Mouse (Mus musculus): ENCODE data around the gene Dram2. TPM values are rescaled to one million over a fixed set of nuclear protein-coding genes. Genes with fewer than 3 reads are reported as not detected.

The Dram2 gene
- 117 and 127 TPM in 2 replicates for polyA plus RNA-seq (2012; rRNA removed)

GRCm38 (mm10) chr3:106547171-106547923 is at the start of gene Dram2, which contains the start of gene Cept1:
Gene Dram2 (plus strand): TSS chr3:106547798.
Gene Cept1 (minus strand): TSS chr3:106547802.
- Histone ChIP-seq H3K36me3 (ENCODE audit: control insufficient read depth, insufficient read depth, low read length) (no peaks in the 10 kb centered on the region), H3K4me3 (ENCODE audit: insufficient read depth, low read depth, low read length) (peak within 1 kb of the TSS; percentile 80), H3K27ac (ENCODE audit: insufficient read depth, low read depth, low read length) (peak within 1 kb of the TSS; percentile 93), H3K27me3 (replicated peaks; ENCODE audit: control insufficient read depth, insufficient read depth, low read length) (no peaks in the 10 kb centered on the region), H3K4me1 (ENCODE audit: control insufficient read depth, insufficient read depth, low read length) (no peaks in the 10 kb centered on the region; the same call in 1 of the 2 replicates)
- WGBS: under 1% methylated on average over 63 of the region's 63 CpGs
- TF ChIP-seq POLR2A (IDR thresholded peaks at IDR 0.05; ENCODE audit: low read depth, low read length): no peak
- no peak for TF ChIP-seq CTCF (conservative IDR thresholded peaks at IDR 0.05; ENCODE audit: insufficient read depth, insufficient read length, low read depth, low read length)
- peak; percentile 97 for DNase-seq

- H3K36me3 ChIP-seq (ENCODE audit: control insufficient read depth, insufficient read depth, low read length): peaks cover 2% of the 10 kb centered on the region; the same call in 1 of the 2 replicates
- H3K4me3 ChIP-seq (ENCODE audit: insufficient read depth, low read depth, low read length): no peak overlapping the region
- no peak for DNase-seq
- WGBS: 72% methylated on average over 2 of the region's 2 CpGs
- TF ChIP-seq CTCF (conservative IDR thresholded peaks at IDR 0.05; ENCODE audit: insufficient read depth, insufficient read length, low read depth, low read length): no peak
- no peak overlapping the region for H3K27ac ChIP-seq (ENCODE audit: insufficient read depth, low read depth, low read length)
- H3K27me3 ChIP-seq (replicated peaks; ENCODE audit: control insufficient read depth, insufficient read depth, low read length): no peaks in the 10 kb centered on the region
- H3K4me1 ChIP-seq (ENCODE audit: control insufficient read depth, insufficient read depth, low read length): no peaks in the 10 kb centered on the region; the same call in 1 of the 2 replicates
Observed at GRCm38 (mm10) chr3:106500510-106500909, 47.1 kb upstream of the Dram2 start.

GRCm38 (mm10) chr3:106502892-106503291 is 44.7 kb upstream of the Dram2 start:
- no peaks in the 10 kb centered on the region for H3K27me3 ChIP-seq (replicated peaks; ENCODE audit: control insufficient read depth, insufficient read depth, low read length)
- peaks cover 2% of the 10 kb centered on the region; the same call in 1 of the 2 replicates for H3K36me3 ChIP-seq (ENCODE audit: control insufficient read depth, insufficient read depth, low read length)
- 86% methylated on average over 2 of the region's 2 CpGs for WGBS
- H3K4me1 ChIP-seq (ENCODE audit: control insufficient read depth, insufficient read depth, low read length): no peaks in the 10 kb centered on the region
- TF ChIP-seq CTCF (conservative IDR thresholded peaks at IDR 0.05; ENCODE audit: insufficient read depth, insufficient read length, low read depth, low read length): no peak
- no peak for TF ChIP-seq POLR2A (IDR thresholded peaks at IDR 0.05; ENCODE audit: low read depth, low read length)
- no peak overlapping the region for H3K27ac ChIP-seq (ENCODE audit: insufficient read depth, low read depth, low read length)
- DNase-seq: no peak
- H3K4me3 ChIP-seq (ENCODE audit: insufficient read depth, low read depth, low read length): no peak overlapping the region

DNA sequence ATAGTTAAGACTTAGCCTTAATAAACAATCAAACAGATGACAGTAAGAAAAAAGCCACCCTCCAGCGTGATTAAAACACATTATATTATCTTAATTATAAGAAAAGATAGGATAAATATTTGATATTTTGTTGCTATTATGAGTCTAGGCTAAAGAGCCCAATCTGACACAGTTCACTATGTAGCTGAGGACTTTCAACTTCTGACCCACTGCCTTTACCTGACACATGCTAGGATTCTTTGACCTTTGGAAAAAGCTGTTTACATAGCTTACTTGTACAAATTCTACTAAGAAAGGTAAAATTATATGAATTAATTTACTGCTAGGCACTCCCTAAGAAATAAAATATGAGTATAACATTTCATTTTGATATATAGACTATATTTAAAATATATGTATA is 36.9 kb upstream of the Dram2 start:
- WGBS: 93% methylated on average over 1 of the region's 1 CpGs
- H3K36me3 ChIP-seq (ENCODE audit: control insufficient read depth, insufficient read depth, low read length): no peaks in the 10 kb centered on the region
- H3K4me1 ChIP-seq (ENCODE audit: control insufficient read depth, insufficient read depth, low read length): no peaks in the 10 kb centered on the region
- H3K27ac ChIP-seq (ENCODE audit: insufficient read depth, low read depth, low read length): no peak overlapping the region
- no peak for TF ChIP-seq POLR2A (IDR thresholded peaks at IDR 0.05; ENCODE audit: low read depth, low read length)
- no peak for TF ChIP-seq CTCF (conservative IDR thresholded peaks at IDR 0.05; ENCODE audit: insufficient read depth, insufficient read length, low read depth, low read length)
- no peak for DNase-seq
- H3K27me3 ChIP-seq (replicated peaks; ENCODE audit: control insufficient read depth, insufficient read depth, low read length): no peaks in the 10 kb centered on the region
- H3K4me3 ChIP-seq (ENCODE audit: insufficient read depth, low read depth, low read length): no peak overlapping the region

DNA sequence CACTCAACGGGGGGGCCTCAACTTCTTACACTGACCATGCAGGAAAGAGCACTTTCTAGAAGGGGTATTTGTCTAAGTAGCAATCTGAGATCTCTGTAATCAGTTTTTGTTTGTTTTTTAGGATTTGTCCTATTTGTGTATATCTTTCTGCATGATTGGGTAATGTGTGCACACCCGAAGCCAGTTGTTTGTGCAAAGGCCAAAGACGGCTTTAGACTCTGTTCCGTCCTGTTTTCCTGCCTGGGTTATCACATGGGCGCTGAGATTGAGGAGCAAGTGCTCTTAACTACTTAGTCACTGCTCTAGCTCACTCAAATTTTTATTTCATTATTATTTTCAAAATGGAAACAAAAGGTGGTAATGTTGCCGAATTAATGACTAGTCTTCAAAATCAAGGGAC is 32.6 kb upstream of the Dram2 start:
- WGBS: 79% methylated on average over 6 of the region's 6 CpGs
- TF ChIP-seq CTCF (conservative IDR thresholded peaks at IDR 0.05; ENCODE audit: insufficient read depth, insufficient read length, low read depth, low read length): no peak
- no peak for TF ChIP-seq POLR2A (IDR thresholded peaks at IDR 0.05; ENCODE audit: low read depth, low read length)
- Histone ChIP-seq H3K36me3 (ENCODE audit: control insufficient read depth, insufficient read depth, low read length) (no peaks in the 10 kb centered on the region), H3K4me1 (ENCODE audit: control insufficient read depth, insufficient read depth, low read length) (no peaks in the 10 kb centered on the region), H3K27me3 (replicated peaks; ENCODE audit: control insufficient read depth, insufficient read depth, low read length) (no peaks in the 10 kb centered on the region), H3K27ac (ENCODE audit: insufficient read depth, low read depth, low read length) (no peak overlapping the region), H3K4me3 (ENCODE audit: insufficient read depth, low read depth, low read length) (no peak overlapping the region)
- no peak for DNase-seq

DNA sequence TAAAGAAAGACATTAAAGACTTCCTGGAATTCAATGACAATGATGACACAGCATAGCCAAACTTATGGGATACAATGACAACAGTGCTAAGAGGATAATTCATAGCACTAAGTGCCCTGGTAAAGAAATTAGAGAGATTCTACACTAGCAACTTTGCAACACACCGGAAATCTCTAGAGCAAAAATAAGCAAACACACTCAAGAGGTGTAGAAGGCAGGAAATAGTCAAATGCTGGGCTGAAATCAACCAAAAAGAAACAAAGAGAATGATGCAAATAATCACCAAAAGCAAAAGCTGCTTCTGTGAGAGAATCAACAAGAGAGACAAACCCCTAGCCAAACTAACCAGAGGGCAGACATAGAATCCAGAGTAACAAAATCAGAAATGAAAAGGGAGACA is 24.9 kb upstream of the Dram2 start:
- no peak overlapping the region for H3K27ac ChIP-seq (ENCODE audit: insufficient read depth, low read depth, low read length)
- no peak overlapping the region for H3K4me3 ChIP-seq (ENCODE audit: insufficient read depth, low read depth, low read length)
- H3K36me3 ChIP-seq (ENCODE audit: control insufficient read depth, insufficient read depth, low read length): no peaks in the 10 kb centered on the region
- H3K27me3 ChIP-seq (replicated peaks; ENCODE audit: control insufficient read depth, insufficient read depth, low read length): no peaks in the 10 kb centered on the region
- WGBS: 91% methylated on average over 1 of the region's 1 CpGs
- TF ChIP-seq CTCF (conservative IDR thresholded peaks at IDR 0.05; ENCODE audit: insufficient read depth, insufficient read length, low read depth, low read length): no peak
- no peak for TF ChIP-seq POLR2A (IDR thresholded peaks at IDR 0.05; ENCODE audit: low read depth, low read length)
- no peak for DNase-seq
- H3K4me1 ChIP-seq (ENCODE audit: control insufficient read depth, insufficient read depth, low read length): no peaks in the 10 kb centered on the region

GRCm38 (mm10) chr3:106526411-106526810 is 21.2 kb upstream of the Dram2 start:
- 98% methylated on average over 2 of the region's 2 CpGs for WGBS
- no peak overlapping the region for H3K4me3 ChIP-seq (ENCODE audit: insufficient read depth, low read depth, low read length)
- no peak for DNase-seq
- no peaks in the 10 kb centered on the region for H3K36me3 ChIP-seq (ENCODE audit: control insufficient read depth, insufficient read depth, low read length)
- no peaks in the 10 kb centered on the region for H3K27me3 ChIP-seq (replicated peaks; ENCODE audit: control insufficient read depth, insufficient read depth, low read length)
- H3K4me1 ChIP-seq (ENCODE audit: control insufficient read depth, insufficient read depth, low read length): no peaks in the 10 kb centered on the region
- TF ChIP-seq POLR2A (IDR thresholded peaks at IDR 0.05; ENCODE audit: low read depth, low read length) (no peak), CTCF (conservative IDR thresholded peaks at IDR 0.05; ENCODE audit: insufficient read depth, insufficient read length, low read depth, low read length) (no peak)
- H3K27ac ChIP-seq (ENCODE audit: insufficient read depth, low read depth, low read length): no peak overlapping the region
